Mouse (Mus musculus): Measurements from ENCODE around the gene Myo9a.
"Not testable (repeated sequence)": the region's sequence is repeated elsewhere in the genome, so short reads cannot be mapped to it uniquely, and the experiment has no call there.

Gene Myo9a

DNA sequence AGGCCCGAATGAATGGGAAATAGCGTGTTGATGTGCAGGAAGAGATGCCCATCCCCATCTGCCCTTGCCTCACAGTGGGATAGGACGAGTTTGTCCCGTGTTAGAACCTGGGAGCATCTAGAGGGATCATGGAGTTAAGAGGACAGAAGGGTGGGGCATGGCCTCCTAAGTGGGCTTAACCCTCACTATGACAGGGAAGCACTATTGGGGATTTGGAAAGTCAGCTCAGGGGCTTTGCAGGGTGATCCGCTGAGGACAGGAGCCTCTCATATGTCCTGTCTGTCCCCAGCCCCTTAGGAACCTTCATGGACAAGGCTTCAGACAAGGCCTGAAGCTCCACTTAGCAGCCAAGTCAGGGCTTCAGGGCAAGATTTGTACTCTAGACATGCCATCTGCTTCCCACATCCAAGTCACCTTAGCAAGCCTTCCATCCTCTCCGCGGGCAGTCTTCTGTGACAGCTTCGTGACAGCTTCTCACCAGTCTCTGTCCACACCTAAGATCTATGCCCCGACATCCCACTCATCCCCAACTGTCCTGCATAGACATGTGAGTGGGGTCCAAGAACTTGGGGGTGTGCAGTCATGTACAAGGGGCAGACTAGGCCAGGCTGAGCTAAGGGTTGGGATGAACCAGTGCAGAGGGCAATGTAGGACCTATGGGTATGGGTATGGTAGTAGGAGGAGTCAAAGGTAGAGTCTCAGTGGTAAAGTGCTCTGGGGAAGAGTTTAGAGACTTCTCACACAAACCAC, 200.5 kb downstream of the Myo9a start:
- no peak for DNase-seq

DNA sequence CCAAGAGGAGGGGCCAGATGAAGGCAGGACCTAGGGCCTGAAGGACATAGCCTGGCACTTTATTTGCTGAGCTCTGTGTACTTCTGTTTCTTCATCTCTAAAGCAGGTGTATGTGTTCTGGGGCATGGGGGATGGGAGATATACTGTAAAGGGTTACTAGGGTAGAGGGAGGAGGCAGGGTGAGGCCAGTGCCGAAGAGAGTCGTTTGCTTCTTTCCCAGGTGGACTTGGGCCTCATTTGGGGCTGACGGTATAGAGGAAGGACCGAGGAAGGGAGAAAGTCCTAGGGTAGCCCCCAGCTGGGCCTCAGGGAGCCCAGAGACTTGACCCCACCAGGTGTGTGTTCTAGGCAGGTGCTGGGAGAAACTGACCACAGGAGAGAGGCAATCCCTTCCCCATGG, 201.2 kb downstream of the Myo9a start:
- no peak for DNase-seq

DNA sequence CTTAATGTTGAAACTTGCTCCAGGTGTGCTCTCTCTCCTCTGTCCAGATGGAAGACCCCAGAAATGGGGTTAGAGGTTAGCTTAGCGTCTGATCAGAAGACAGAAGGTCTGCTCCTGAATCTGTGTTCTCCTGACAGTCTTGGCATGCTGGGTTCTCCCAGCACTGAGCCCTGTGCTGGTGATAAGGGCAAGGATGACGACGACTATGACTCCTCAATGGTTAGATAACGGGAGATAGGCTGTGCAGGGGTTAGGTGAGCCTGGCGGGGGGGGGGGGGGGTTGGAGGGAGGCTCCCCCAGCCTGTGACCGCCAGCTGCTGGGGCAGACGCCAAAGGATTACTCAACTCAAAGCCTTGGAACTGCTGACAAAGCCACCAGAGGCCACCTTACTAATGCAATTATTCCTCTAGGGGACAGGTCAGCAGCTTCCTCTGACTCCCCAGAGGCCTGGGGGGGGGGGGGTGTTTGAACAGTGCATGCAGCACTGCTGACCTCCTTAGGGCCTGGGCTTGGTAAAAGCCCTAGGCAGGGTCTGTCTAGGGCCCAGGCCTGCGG, 201.9 kb downstream of the Myo9a start:
- DNase-seq = no peak

DNA sequence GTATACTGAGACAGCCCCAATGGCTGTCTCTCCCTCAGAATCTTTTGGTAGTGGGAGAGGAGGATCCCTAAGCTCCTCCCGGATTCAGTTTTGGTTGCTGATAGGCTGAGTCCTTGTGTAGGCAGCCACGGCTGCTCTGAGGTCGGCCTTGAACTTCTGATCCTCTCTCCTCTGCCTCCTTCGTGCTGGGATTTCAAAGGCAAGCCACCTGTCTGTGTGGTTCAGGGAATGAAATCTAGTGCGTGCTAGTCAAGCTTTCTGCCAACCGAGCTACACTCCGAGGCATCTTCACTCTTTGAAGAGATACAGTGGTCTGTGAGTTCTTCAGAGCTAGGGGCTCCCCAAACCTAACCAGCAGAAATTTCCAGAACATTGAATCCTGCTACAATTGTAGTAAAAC, 202.9 kb downstream of the Myo9a start:
- no peak for DNase-seq

DNA sequence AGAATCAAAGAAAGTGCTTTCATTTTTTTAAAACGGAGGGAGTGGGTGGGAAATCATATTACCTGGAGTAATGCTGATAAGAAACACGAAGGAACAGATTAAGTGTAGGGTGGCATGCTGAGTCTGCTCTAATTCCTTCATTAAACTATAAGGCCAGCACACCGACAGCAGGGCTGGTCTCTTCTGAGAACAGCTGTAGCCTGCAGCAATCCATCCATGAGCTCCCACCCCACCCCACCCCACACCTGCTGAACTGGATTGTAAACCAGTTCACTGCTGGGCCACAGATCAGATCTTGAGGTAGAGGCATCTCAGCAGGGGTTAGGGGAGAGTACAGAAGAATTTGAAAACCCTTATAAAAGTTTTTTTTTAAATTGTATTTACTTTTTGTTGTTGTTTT, 204.5 kb downstream of the Myo9a start:
- DNase-seq = no peak

DNA sequence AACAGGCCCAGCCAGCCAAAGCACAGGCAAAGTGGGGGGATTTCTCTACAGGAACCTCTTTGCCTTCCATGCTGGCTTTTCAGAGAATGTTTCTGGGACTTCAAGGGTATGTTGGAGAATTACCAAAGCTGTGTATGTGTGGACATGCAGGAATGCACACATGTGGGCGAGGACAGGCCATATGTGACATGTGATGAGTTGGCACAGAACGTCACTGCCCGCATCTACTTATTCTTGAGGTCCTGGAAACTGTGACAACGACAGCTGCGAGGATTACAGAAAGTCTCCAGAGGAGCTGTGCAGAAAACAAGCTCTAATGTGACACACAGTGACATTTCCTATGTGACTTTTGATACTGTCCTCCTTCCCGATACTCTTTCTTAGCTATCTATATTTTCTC, 205.0 kb downstream of the Myo9a start:
- no peak for DNase-seq

DNA sequence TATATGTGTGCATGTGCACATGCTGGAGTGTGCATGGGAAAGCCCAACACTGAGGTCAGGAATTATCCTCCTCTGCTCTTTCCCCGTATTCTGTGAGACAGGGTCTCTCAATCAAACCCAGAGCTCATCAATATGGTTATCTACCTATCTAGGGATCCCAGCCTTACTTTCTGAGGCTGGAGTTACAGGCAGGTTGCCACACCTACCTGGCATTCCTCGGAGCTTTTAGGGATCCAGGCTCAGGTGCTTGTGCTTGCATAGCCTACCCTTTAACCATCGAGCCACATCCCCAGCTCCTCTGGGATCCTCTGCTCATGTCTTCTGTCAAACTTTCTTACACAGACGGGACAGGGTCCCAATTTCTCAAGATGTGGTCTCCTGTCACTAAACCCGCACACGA, 205.8 kb downstream of the Myo9a start:
- no peak for DNase-seq

DNA sequence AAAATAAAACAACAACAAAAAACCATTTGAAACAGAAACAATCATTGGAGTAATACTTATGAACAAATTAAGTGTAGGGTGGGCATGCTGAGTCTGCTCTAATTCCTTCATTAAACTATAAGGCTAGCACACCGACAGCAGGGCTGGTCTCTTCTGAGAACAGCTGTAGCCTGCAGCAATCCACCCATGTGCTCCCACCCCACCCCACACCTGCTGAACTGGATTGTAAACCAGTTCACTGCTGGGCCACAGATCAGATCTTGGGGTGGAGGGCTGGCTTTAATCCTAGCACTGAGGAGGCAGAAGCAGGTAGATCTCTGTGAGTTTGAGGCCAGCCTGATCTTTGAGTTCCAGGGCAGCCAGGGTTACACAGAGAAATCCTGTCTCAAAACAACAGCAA, 207.4 kb downstream of the Myo9a start:
- not testable (repeated sequence) for DNase-seq

DNA sequence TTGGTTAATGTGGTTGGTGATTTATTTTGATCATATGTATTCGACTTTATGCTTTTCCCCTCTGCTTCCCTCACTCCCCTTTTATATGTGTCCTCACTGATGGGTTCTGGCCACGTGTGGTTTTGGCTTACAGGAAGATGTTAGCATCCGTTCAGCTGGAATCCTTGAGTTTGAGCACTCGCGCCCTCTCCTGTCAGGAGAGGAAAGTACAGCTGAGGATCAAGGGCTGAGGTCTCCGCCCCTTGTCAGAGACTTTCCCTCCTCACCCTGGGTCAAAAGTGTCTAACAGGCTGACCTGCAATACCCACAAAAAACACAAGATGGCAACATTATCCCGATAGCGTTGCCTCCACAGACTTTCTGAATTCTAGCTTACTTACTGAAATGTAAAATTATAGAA, 208.6 kb downstream of the Myo9a start:
- peak; percentile 93 for DNase-seq

DNA sequence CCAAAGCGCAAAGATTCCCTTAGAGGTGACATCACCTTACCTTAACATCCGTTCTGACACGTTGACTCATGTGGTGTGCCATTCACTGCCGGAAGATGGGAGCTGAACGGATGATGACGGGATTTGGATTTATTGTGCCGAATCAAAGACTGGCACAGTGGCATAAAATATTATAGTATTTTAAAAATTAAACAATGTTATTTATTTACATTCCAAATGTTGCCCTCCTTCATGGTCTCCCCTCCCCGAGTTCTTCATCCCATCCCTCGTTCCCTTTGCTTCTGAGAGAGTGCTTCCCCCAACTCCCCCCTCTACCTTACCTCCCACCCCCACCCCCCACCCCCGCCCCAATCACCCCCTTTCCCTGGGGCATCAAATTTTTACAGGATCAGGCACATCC, 209.9 kb downstream of the Myo9a start, which contains the start of gene Nr2e3:
Gene Nr2e3, minus strand, starts transcription at position 101 of the 400 bp plus-strand sequence.
- DNase-seq = no peak

DNA sequence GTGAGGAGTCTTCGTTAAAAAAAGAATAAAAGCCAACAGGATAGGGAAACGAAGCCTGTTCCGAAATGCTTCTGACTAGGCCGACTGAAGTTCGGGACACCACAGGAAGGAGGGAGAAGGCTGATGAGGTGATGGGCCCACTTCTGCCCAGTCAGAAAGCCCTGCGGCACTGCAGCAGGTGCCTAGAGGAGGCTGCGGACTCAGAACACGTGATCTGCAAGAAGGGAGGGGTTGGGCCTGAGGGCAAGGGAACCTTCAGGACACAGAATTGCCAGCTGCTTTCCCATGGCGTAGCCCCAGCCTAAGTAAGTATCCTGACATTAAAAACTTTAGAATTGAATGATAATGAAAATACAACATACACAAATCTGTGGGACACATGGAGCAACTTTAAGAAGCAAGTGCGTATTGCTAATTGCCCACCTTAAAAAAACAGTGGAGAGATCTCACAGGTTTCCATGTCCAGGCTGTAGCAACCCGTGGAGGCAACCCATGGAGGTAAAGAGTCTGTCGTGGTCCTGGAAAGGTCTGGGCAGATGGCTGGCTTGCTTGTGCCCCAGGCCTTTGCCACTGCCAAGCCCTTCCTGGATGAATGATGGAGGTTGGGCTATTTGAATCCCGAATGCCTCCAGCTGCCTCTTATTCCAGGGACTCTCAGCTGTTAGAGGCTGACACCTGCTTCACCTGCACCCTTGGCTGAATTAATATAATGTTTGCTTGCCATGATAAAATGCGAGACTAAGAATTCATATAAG, 210.7 kb downstream of the Myo9a start:
- no peak for DNase-seq

DNA sequence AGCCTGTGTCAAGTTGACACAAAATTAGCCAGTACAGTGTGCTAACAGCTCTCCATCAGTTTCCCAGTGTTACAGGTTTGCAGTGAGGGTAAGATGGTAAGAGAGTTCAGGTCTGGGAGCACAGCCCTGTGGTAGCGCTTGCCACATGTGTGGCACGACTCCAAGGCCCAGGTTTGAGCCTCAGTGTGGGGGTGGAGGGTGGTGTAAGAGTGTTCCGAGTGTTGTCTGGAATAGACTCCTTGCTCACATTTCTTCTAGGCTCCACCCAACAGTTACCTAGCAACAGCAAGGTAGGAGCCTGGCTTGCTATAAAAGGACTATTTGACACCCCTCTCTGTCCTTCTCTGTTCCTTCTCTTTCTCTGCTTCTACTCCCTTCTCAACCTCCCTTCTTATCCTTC, 213.7 kb downstream of the Myo9a start:
- no peak for DNase-seq

DNA sequence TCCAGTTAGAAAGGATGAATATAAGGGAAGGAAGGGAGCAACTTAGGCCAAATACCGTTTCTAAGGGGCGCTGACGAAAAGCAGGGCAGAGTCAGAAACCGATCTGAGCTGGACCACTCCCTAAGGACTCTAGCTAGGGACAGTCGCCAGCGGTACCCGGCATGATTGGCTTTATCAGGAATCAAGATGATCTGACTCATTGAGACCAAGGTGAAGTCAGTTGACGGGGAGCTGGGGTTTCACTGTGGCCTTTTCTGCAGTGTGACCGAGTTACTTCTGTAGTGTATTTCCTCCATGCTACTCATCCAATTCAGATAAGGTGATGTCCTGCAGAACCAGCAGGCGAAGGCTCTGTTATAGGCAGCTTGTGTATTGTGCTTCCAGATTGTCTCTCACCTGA, 214.3 kb downstream of the Myo9a start:
- no peak for DNase-seq

DNA sequence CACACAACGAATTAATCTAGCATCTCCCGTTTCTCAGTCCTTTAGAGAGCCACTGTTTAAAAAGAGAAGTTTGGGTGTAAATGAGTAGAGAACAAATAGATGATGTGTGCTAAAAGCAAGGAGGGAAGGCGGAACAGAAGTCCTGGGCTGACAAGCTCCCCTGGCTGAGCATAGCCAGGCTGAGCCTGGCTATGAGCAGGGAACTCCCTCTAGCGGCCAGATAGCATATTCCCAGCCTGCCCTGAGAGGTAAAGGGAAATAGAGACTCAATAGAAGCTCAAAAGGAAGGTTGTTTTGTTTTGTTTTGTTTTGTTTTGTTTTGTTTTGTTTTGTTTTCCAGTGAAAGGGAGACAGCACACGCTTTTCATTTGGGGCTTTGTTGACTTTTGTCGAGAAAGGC, 218.7 kb downstream of the Myo9a start:
- DNase-seq = peak; percentile 53

DNA sequence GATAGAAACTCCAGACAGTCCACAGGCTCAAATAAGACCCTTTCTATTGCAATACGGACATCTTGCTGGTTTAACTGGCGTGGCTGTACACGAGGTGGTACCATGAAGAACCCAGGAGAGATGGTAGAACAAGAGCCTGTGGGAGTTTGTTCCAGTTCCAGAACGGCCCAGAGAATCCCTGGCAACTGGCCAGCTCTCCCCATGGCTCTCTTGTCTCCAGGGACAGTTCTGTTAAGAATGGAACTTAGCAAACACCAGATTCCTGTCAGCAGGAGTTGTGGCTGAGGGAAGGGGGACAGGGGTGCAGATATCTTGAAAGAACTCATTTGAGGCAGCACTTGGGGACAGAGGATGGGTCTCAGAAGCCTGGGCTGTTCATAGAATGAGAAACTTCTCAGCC, 220.6 kb downstream of the Myo9a start:
- no peak for DNase-seq

All from kidney, adult 9 months (tissue).